Mouse (Mus musculus) left cerebral cortex, postnatal 14 days (tissue): Measurements from ENCODE around the gene Gm17455. TPM values are rescaled to one million over a fixed set of nuclear protein-coding genes. Genes with fewer than 3 reads are reported as not detected.

Experiments
- DNase-seq, 2 experiments: peaks; one replicate each; pipeline ENCODE4 v3.0.0; 2021 to 2022; ENCODE audit warnings: low spot score in 2 of 2, mixed read lengths in 1 of 2
- intact Hi-C: fragments of 180-260 bp; cut with DNase I; formaldehyde crosslinking; loops from one replicate; pipeline ENCODE4 v1.15.1; 2025
- long read RNA-seq, 2 experiments: library from polyadenylated mRNA; stranded (forward); transcript quantifications; one replicate each; pipeline ENCODE4 v2.0.0; 2021
- total RNA-seq, 2 experiments: library from RNA; stranded (reverse); gene quantifications; 2 replicates each; pipeline ENCODE4 v1.2.3; 2021

Gene Gm17455
- 1 to 10 TPM in 1 of 2 experiments, not detected in 1; 1.3 TPM for total RNA-seq
- long read RNA-seq, experiment 1, partial matches to known transcripts: 0 of 1 reads
- long read RNA-seq, experiment 1, other reads (novel, unspliced or antisense): 0 of 1 reads
- long read RNA-seq, experiment 2: 0 reads

GRCm38 (mm10) chr10:60399449-60399848 is at the start of gene Gm17455:
Gene Gm17455 (plus strand): TSS chr10:60399726.
- no peak for DNase-seq
- intact Hi-C loops: loop anchor here (5.0 kb wide), 1 partner anchor 52 kb away; the partner anchor contains the start of gene Vsir

GRCm38 (mm10) chr10:60350077-60350804 is 49.3 kb upstream of the Gm17455 start:
- intact Hi-C loops: no loop called here
- DNase-seq: no peak

GRCm38 (mm10) chr10:60350805-60351167 is 48.7 kb upstream of the Gm17455 start:
- intact Hi-C loops: no loop called here

DNA sequence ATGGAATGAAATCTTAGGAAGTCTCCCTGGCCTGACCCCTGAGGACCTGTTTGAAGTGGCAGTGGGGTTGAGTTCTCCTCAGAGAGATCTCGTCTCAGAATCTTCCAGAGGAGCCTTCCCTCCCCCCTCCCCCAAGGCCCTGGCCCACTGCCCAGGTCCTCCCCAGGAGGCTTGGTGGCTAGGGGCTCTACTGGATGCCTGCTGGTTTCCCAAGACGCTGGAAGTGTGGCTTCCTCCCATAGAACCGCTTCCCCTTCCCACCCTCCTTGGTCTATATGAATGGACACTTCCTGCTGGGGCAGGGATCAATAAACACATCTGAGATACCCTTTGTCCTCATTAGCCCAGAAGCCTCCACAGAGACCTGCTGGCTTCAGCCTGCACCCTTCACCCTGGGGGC is 48.3 kb upstream of the Gm17455 start:
- DNase-seq: no peak

More at GRCm38 (mm10) chr10:60350805-60351167, 48.7 kb upstream of the Gm17455 start:
- DNase-seq: peak; percentile 80 to 82

GRCm38 (mm10) chr10:60351761-60352455 is 47.6 kb upstream of the Gm17455 start:
- no peak for DNase-seq
- intact Hi-C loops: no loop called here

More for the DNA sequence above, 48.3 kb upstream of the Gm17455 start:
- intact Hi-C loops: no loop called here

DNA sequence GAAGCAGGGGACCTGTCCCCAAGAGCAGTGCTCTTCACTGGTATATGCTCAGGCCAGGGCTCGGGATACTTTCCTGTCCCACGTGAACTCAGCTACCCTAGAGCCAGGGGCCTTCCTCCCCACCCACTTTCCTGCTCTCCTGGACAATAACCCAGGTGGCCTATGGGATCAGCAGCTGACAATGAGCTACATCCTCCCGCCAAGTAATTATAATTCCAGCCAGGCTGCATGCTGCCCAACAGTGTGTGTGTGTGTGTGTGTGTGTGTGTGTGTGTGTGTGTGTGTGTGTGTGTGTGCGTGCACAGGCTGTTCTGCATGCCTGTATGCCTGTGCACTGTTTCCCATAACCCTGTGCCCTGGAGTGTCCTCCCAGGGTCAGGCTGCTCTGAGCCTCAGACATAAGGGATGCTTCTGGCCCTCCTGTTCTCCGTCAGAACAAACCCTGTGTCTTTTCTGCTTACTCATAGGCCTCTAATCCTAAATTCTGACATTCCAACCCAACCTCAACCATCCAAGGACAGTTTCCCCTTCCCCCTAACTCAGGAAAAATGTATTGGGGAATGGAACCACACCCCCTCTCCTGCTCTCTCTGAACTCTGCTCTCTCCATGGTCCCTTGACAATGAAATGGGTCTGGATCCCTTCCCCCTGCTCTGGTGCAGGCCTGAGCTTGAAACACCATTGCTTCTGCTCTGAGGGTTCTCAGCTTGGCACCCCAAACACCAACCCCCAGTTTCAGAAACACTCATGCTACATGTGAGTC is 46.1 kb upstream of the Gm17455 start:
- intact Hi-C loops: no loop called here

GRCm38 (mm10) chr10:60354003-60354325 is 45.6 kb upstream of the Gm17455 start:
- intact Hi-C loops: no loop called here
- no peak for DNase-seq

More for the DNA sequence above, 46.1 kb upstream of the Gm17455 start:
- DNase-seq: no peak

DNA sequence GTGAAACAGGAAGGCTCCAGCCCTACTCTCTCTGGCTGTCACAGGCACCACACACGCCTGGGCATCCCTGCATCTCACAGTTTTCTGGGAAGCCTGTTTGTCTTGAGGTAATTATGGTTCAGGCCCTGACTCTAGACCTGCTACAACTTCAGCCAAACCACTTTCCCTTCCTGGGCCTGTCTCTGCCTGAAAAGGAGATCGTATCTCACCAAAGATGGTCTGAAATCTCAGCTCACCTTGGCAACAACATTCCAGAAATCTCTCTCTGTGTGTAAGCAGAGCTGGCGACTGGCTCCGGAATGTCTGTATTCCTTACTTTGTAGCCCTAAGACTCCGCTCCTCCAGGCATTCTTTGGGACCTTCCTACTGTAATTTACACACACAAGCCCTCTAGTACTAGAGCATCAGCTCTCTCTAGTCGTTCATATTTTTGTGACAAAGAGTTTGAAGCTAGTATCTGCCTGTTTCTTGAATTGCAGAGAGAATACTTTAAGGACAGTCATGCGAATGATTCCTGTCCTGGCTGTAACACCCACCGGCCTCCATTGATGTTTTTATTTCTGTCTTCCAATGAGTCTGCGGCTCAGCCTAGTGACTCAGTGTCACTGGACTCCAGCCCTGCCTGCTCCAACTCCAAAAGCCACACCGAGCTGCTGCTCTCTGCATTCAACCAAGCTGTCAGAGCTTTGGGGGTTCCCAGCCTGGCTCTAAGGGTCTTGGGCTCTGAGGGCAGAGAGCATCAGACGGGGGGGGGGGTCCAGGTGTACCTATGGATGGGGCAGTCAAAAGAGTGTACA is 44.4 kb upstream of the Gm17455 start:
- intact Hi-C loops: no loop called here

DNA sequence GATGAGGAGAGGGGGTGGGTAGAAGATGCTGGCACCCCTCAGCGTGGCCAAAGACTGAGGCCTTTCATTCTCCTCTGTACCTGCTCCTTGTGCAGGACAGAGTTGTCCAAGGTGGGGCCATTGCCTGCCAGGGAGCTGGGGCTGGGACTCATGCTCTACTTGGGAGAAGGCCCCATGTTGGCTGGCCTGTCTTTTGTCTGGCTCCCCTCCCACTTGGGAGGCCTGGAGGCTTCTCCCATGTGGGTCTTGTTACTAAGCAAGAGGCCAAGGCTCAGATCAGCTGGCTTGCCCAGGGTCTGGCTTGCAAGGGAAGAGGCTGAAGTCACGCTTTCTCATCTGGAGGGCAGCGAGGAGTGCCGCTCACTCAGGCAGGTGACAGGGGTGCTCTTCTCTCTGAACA is 42.1 kb upstream of the Gm17455 start:
- intact Hi-C loops: no loop called here
- DNase-seq: no peak

More for the DNA sequence above, 44.4 kb upstream of the Gm17455 start:
- DNase-seq: no peak

DNA sequence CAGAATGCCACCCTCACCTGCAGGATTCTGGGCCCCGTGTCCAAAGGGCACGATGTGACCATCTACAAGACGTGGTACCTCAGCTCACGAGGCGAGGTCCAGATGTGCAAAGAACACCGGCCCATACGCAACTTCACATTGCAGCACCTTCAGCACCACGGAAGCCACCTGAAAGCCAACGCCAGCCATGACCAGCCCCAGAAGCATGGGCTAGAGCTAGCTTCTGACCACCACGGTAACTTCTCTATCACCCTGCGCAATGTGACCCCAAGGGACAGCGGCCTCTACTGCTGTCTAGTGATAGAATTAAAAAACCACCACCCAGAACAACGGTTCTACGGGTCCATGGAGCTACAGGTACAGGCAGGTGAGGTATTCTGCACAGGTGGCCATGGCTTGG is 41.6 kb upstream of the Gm17455 start:
- intact Hi-C loops: no loop called here
- no peak for DNase-seq

DNA sequence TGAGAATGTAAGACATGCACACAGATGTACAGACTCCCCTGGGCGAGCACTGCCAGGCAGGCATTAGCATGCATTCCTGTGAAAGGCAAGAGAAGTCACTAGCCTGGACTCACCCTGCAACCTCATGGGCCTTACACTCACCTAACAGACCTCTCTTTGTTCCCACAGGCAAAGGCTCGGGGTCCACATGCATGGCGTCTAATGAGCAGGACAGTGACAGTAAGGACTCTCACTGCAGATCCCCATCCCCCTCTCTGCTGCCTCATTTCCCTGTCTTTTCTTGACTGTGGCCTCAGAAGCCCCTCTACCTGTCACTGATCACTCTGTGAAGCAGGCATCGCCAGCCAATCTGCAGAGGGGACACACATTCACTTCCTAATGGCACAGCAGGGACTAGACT is 40.8 kb upstream of the Gm17455 start:
- DNase-seq: no peak
- intact Hi-C loops: no loop called here

- intact Hi-C loops: no loop called here
- no peak for DNase-seq
These were observed 37.8 kb upstream of the Gm17455 start for GRCm38 (mm10) chr10:60361615-60362309.

DNA sequence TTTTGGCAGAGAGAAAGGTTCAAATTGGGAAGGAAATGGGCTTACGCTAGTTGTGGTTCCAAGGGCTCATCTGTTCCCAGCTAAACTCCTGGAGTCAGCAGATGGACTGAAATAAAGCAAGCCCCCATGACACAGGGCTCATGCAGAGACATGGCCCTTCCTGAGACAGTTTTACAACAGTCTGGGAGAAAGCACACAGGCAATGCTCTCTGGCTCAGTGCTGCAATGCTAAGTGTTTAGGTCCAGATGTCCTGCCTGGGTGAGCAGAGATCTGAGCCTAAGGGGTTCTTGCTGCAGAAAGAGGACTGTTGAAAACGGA is 37.3 kb upstream of the Gm17455 start:
- intact Hi-C loops: no loop called here
- peak in 1 of 2 experiments; percentile 43 for DNase-seq

DNA sequence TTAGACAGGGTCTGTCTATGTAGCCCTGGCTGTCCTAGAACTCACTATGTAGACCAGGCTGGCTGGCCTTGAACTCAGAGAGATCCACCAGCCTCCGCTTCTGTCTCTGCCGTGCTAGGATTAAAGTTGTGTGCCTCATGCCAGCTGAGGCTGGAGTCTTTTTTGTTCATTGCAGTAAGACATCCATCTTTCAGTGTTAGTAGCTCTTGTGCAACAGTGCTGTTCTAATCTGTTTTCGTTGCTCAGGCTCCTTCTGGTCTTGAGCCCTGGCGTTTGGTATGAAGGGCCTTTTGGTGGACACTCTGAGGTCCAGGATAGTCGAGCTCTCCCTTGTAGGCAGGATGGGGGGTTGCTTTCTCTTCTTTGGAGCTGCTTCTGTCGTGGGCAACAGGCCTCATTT is 36.1 kb upstream of the Gm17455 start:
- no peak for DNase-seq
- intact Hi-C loops: no loop called here

DNA sequence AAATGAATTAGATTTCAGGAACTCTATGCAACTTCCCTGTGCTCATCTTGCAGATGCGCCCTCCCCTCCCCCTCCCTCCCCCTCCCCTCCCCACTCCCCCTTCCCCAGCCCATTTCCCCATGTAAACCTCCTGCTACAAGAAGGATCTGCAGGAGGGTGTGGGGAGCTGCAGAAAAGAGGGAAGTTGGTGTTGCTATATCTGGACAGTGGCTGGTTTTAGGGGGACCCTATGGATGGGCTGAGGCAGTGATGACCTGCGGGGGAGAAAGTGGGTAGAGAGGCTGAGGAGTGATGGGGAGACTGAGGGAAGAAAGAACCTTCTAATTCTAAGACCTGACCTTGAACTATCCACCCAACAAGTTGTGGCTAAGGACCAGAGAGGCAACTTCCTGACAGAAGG is 32.4 kb upstream of the Gm17455 start:
- intact Hi-C loops: no loop called here
- no peak for DNase-seq

DNA sequence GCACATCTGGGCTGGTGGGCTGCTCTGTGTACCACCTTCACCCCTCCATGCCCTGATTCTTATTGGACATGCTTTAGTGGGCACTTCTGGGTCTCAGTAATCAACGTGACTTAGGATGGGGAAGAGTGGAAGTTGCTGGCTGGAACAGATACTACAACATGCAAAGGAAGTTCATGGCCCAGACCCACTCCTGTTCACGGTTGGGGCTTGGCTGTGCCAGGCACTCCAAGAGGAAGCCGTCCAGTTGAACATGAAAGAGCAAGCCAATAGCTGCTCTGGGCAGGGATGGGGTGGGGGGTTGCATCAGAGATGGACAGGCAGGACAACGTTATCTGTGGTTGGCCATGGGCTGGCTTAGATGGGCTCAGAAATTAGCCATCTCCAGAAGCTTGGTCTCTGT is 31.6 kb upstream of the Gm17455 start:
- DNase-seq: no peak
- intact Hi-C loops: no loop called here

GRCm38 (mm10) chr10:60369405-60369804 is 30.1 kb upstream of the Gm17455 start:
- intact Hi-C loops: no loop called here
- DNase-seq: no peak

DNA sequence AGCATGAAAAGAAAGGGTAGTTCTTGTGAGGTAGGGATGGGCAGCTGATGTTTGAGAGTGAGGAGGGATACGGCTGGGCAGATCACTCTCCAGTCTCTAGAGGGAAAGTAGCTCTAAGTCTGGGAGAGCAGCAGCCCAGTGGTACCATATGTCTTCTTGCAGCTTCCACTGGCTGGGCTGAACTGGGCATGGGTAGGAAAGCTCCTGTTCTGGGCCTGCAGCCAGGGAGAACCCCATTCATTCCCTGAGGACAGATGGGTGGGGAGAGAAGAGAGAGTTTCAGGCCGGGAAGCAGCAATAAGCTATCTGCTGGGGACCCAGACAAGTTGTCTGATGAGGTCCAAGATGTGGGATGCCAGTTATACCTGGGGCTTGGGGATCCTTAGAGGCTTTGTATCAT is 29.4 kb upstream of the Gm17455 start:
- DNase-seq: peak; percentile 41 to 59
- intact Hi-C loops: no loop called here

- intact Hi-C loops: no loop called here
- DNase-seq: no peak
These were observed 28.9 kb upstream of the Gm17455 start for GRCm38 (mm10) chr10:60370601-60371061.
